Mouse (Mus musculus) heart, postnatal 10 days (tissue): ENCODE measurements around the gene Fam107b. TPM values are rescaled to one million over a fixed set of nuclear protein-coding genes. Genes with fewer than 3 reads are reported as not detected.
"Not testable (repeated sequence)": the region's sequence is repeated elsewhere in the genome, so short reads cannot be mapped to it uniquely, and the experiment has no call there.

Source experiments
- DNase-seq, 2 experiments: peaks; one replicate each; pipeline ENCODE4 v3.0.0; 2021
- intact Hi-C: fragments of 180-260 bp; cut with DNase I; formaldehyde crosslinking; loops from one replicate; pipeline ENCODE4 v1.15.1; 2025
- total RNA-seq, 2 experiments: library from RNA; stranded (reverse); gene quantifications; 2 replicates each; pipeline ENCODE4 v1.2.3; 2021

Gene Fam107b
- total RNA-seq, 2 experiments from 2014 or later: 20.7 to 23.9 TPM

- DNase-seq: no peak
- intact Hi-C loops: no loop called here
Measured at GRCm38 (mm10) chr2:3707236-3707635, 136.9 kb downstream of the Fam107b start.

GRCm38 (mm10) chr2:3708621-3709020, 138.3 kb downstream of the Fam107b start:
- DNase-seq: no peak
- intact Hi-C loops: no loop called here

- no peak for DNase-seq
- intact Hi-C loops: loop anchor here (5.0 kb wide), 1 partner anchor 163 kb away; no protein-coding TSS in a partner anchor
Measured at GRCm38 (mm10) chr2:3709882-3710281, 139.6 kb downstream of the Fam107b start.

- no peak for DNase-seq
- intact Hi-C loops: loop anchor here (5.0 kb wide), 1 partner anchor 163 kb away; no protein-coding TSS in a partner anchor
Measured at GRCm38 (mm10) chr2:3710521-3710920, 140.2 kb downstream of the Fam107b start.

GRCm38 (mm10) chr2:3712369-3713042, 142.2 kb downstream of the Fam107b start:
- intact Hi-C loops: loop anchor here (2.0 to 5.0 kb wide), 2 partner anchors 54 to 165 kb away; no protein-coding TSS in a partner anchor
- no peak for DNase-seq

- intact Hi-C loops: loop anchor here (2.0 to 5.0 kb wide), 2 partner anchors 54 to 166 kb away; no protein-coding TSS in a partner anchor
- DNase-seq: peak; percentile 95 to 97
Measured at GRCm38 (mm10) chr2:3713212-3713681, 143.0 kb downstream of the Fam107b start.

- DNase-seq: peak; percentile 49 to 61
- intact Hi-C loops: loop anchor here (2.0 to 5.0 kb wide), 2 partner anchors 53 to 167 kb away; no protein-coding TSS in a partner anchor
Measured at GRCm38 (mm10) chr2:3713682-3714361, 143.5 kb downstream of the Fam107b start.

GRCm38 (mm10) chr2:3714511-3714910, 144.2 kb downstream of the Fam107b start:
- intact Hi-C loops: loop anchor here (5.0 kb wide), 1 partner anchor 167 kb away; no protein-coding TSS in a partner anchor
- DNase-seq: no peak

- intact Hi-C loops: no loop called here
- DNase-seq: no peak
Measured at GRCm38 (mm10) chr2:3715424-3715823, 145.1 kb downstream of the Fam107b start.

GRCm38 (mm10) chr2:3717268-3717667, 147.0 kb downstream of the Fam107b start:
- no peak for DNase-seq
- intact Hi-C loops: no loop called here

- DNase-seq: no peak
- intact Hi-C loops: no loop called here
Measured at GRCm38 (mm10) chr2:3717847-3718246, 147.6 kb downstream of the Fam107b start.

- intact Hi-C loops: not testable (repeated sequence)
Measured at GRCm38 (mm10) chr2:3719436-3720121, 149.3 kb downstream of the Fam107b start.

GRCm38 (mm10) chr2:3721107-3721506, 150.8 kb downstream of the Fam107b start:
- intact Hi-C loops: no loop called here
- no peak for DNase-seq

More at GRCm38 (mm10) chr2:3719436-3720121, 149.3 kb downstream of the Fam107b start:
- not testable (repeated sequence) for DNase-seq

GRCm38 (mm10) chr2:3721974-3722373, 151.7 kb downstream of the Fam107b start:
- no peak for DNase-seq
- intact Hi-C loops: no loop called here

- DNase-seq: no peak
Measured at GRCm38 (mm10) chr2:3723391-3724106, 153.3 kb downstream of the Fam107b start.

GRCm38 (mm10) chr2:3726501-3727078, 156.3 kb downstream of the Fam107b start:
- DNase-seq: peak in 1 of 2 experiments; percentile 31
- intact Hi-C loops: no loop called here

More at GRCm38 (mm10) chr2:3723391-3724106, 153.3 kb downstream of the Fam107b start:
- intact Hi-C loops: no loop called here

GRCm38 (mm10) chr2:3727225-3727930, 157.1 kb downstream of the Fam107b start:
- DNase-seq: no peak
- intact Hi-C loops: no loop called here

GRCm38 (mm10) chr2:3728090-3728489, 157.8 kb downstream of the Fam107b start:
- DNase-seq: no peak
- intact Hi-C loops: no loop called here

GRCm38 (mm10) chr2:3729586-3729985, 159.3 kb downstream of the Fam107b start:
- DNase-seq: no peak
- intact Hi-C loops: no loop called here
